Mouse (Mus musculus): Measurements from ENCODE around the gene Brat1.

Gene Brat1

GRCm38 (mm10) chr5:140701661-140702060, 3.1 kb upstream of the Brat1 start:
- DNase-seq (ENCODE audit: low read depth, low spot score): no peak

- peak; percentile 87 for DNase-seq (ENCODE audit: low read depth, low spot score)
Measured at GRCm38 (mm10) chr5:140702103-140702513, 2.7 kb upstream of the Brat1 start, which contains the start of gene Iqce. Iqce (minus strand) TSS chr5:140702378.

- DNase-seq (ENCODE audit: low read depth, low spot score): no peak
Measured at GRCm38 (mm10) chr5:140702618-140703175, 2.1 kb upstream of the Brat1 start.

- no peak for DNase-seq (ENCODE audit: low read depth, low spot score)
Measured at GRCm38 (mm10) chr5:140703480-140704377, 1.1 kb upstream of the Brat1 start.

GRCm38 (mm10) chr5:140705501-140706171, 825 bp downstream of the Brat1 start:
- DNase-seq (ENCODE audit: low read depth, low spot score): no peak

GRCm38 (mm10) chr5:140710315-140710714, 5.5 kb downstream of the Brat1 start:
- no peak for DNase-seq (ENCODE audit: low read depth, low spot score)

- no peak for DNase-seq (ENCODE audit: low read depth, low spot score)
Measured at GRCm38 (mm10) chr5:140711040-140711439, 6.2 kb downstream of the Brat1 start.

- no peak for DNase-seq (ENCODE audit: low read depth, low spot score)
Measured at GRCm38 (mm10) chr5:140720773-140721172, 16.0 kb downstream of the Brat1 start.

GRCm38 (mm10) chr5:140722121-140722520, 17.3 kb downstream of the Brat1 start:
- no peak for DNase-seq (ENCODE audit: low read depth, low spot score)

- no peak for DNase-seq (ENCODE audit: low read depth, low spot score)
Measured at GRCm38 (mm10) chr5:140723822-140724221, 19.0 kb downstream of the Brat1 start, which contains the start of gene Amz1. Amz1 (plus strand) TSS chr5:140724127.

- no peak for DNase-seq (ENCODE audit: low read depth, low spot score)
Measured at GRCm38 (mm10) chr5:140726062-140726839, 21.4 kb downstream of the Brat1 start.

GRCm38 (mm10) chr5:140726946-140727740, 22.3 kb downstream of the Brat1 start:
- DNase-seq (ENCODE audit: low read depth, low spot score): no peak

GRCm38 (mm10) chr5:140731040-140731797, 26.4 kb downstream of the Brat1 start:
- no peak for DNase-seq (ENCODE audit: low read depth, low spot score)

- DNase-seq (ENCODE audit: low read depth, low spot score): no peak
Measured at GRCm38 (mm10) chr5:140732195-140732594, 27.4 kb downstream of the Brat1 start.

GRCm38 (mm10) chr5:140733336-140733735, 28.5 kb downstream of the Brat1 start:
- no peak for DNase-seq (ENCODE audit: low read depth, low spot score)

GRCm38 (mm10) chr5:140735297-140735696, 30.5 kb downstream of the Brat1 start:
- no peak for DNase-seq (ENCODE audit: low read depth, low spot score)

GRCm38 (mm10) chr5:140736166-140736565, 31.4 kb downstream of the Brat1 start:
- DNase-seq (ENCODE audit: low read depth, low spot score): no peak

GRCm38 (mm10) chr5:140739813-140740212, 35.0 kb downstream of the Brat1 start:
- DNase-seq (ENCODE audit: low read depth, low spot score): no peak

GRCm38 (mm10) chr5:140741040-140741439, 36.2 kb downstream of the Brat1 start:
- DNase-seq (ENCODE audit: low read depth, low spot score): no peak

GRCm38 (mm10) chr5:140741877-140742276, 37.1 kb downstream of the Brat1 start:
- DNase-seq (ENCODE audit: low read depth, low spot score): no peak
